Comparison of ENCODE assay signal across 19 mouse cellular contexts in the genomic region with DNA sequence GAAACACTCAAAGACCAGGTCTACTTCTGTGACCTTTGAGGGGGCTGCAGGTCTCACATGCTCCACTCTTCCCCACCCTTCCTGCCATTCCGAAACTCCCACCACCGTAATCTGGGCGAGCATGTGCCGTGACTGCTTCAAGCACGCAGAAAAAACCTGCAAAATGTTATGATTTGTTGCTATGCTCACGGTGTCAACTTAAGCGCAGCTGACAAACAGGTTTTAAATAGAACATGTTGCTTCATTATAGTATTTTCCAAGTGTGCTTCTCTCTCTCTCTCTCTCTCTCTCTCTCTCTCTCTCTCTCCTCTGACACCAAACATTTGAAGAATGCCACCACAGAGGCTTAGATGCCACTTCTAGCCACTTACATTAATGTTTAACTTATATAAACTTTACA.
A peak's percentile ranks its signal among the peaks of the same experiment; 100 is the strongest.
DNase-seq lines count a peak whose midpoint lies in the region; ATAC-seq and TF ChIP-seq lines count a peak whose summit lies in the region.
"Had no signal": no experiment of that assay in that cellular context is flagged by ENCODE, and none has a peak within 500 bp of the region (broad histone marks: within the 10 kb centered on the region; RNA-seq: fewer than 3 reads in every experiment).

No protein-coding gene starts in this region.

- no peak overlapping the region for H3K4me3 ChIP-seq in lung, adult 2 months (replicated peaks; ENCODE audit: extremely low read depth, low read depth, low read length)
- H3K4me3 ChIP-seq in heart, embryonic 10.5 days, result no peak overlapping the region
- H3K4me3 ChIP-seq in heart, embryonic 16.5 days (ENCODE audit: low read length), result no peak overlapping the region
- H3K4me3 ChIP-seq: embryonic facial prominence, embryonic 12.5 days; limb, embryonic 10.5 days; midbrain, embryonic 15.5 days; neural tube, embryonic 15.5 days had no signal

- no peak for TF ChIP-seq POLR2A in lung, adult 2 months (IDR thresholded peaks at IDR 0.05; ENCODE audit: borderline replicate concordance, extremely low read depth, low read depth, low read length)

- H3K4me1 ChIP-seq in lung, adult 2 months (ENCODE audit: control insufficient read depth, insufficient read depth, low read length), result peaks cover 4% of the 10 kb centered on the region
- H3K4me1 ChIP-seq in heart, embryonic 10.5 days, result peaks cover 35% of the 10 kb centered on the region
- H3K4me1 ChIP-seq in heart, embryonic 16.5 days (ENCODE audit: control insufficient read depth, insufficient read depth, low read length), result peaks cover 13% of the 10 kb centered on the region
- H3K4me1 ChIP-seq: embryonic facial prominence, embryonic 12.5 days; midbrain, embryonic 15.5 days; neural tube, embryonic 15.5 days had no signal

- no peaks in the 10 kb centered on the region for H3K27me3 ChIP-seq in heart, embryonic 10.5 days (ENCODE audit: insufficient read depth, poor library complexity, severe bottlenecking)
- H3K27me3 ChIP-seq in heart, embryonic 16.5 days (ENCODE audit: control insufficient read depth, insufficient read depth, low read length), result no peaks in the 10 kb centered on the region
- H3K27me3 ChIP-seq: embryonic facial prominence, embryonic 12.5 days; midbrain, embryonic 15.5 days; neural tube, embryonic 15.5 days had no signal

- peak overlapping the region; percentile 32 for H3K9ac ChIP-seq in heart, embryonic 16.5 days (ENCODE audit: low read length)
- H3K9ac ChIP-seq: embryonic facial prominence, embryonic 12.5 days; liver, postnatal 0 days; midbrain, embryonic 15.5 days; neural tube, embryonic 15.5 days had no signal

- H3K27ac ChIP-seq in heart, embryonic 10.5 days, result peak overlapping the region; percentile 67
- peak overlapping the region; percentile 82 for H3K27ac ChIP-seq in heart, embryonic 16.5 days (ENCODE audit: low read length)
- H3K27ac ChIP-seq: embryonic facial prominence, embryonic 12.5 days; limb, embryonic 10.5 days; midbrain, embryonic 15.5 days; neural tube, embryonic 15.5 days had no signal

- WGBS in lung, adult 2 months, result 41% methylated on average over 7 of the region's 7 CpGs
- WGBS in heart, embryonic 10.5 days, result 56% methylated on average over 7 of the region's 7 CpGs
- WGBS in heart, embryonic 16.5 days, result 24% methylated on average over 7 of the region's 7 CpGs

- peak; percentile 13 to 25 for DNase-seq in lung, adult 18-20 months
- DNase-seq in lung, adult 2 months, result no peak
- no peak for DNase-seq in heart, embryonic 10.5 days (ENCODE audit: low spot score)
- DNase-seq in lung, postnatal 36 days, result peak; percentile 8
- no peak for DNase-seq in kidney, adult 11 months
- DNase-seq: adrenal gland, adult 2 months; cerebellum, adult 9-11 months; gastrocnemius, postnatal 14 days; kidney, adult 18-20 months; liver, postnatal 0 days; thymus, postnatal 36 days had no signal

- no peaks in the 10 kb centered on the region for H3K9me3 ChIP-seq in heart, embryonic 10.5 days
- H3K9me3 ChIP-seq in heart, embryonic 16.5 days (replicated peaks; ENCODE audit: control insufficient read depth, low read length), result no peaks in the 10 kb centered on the region; the same call in 1 of the 2 replicates
- H3K9me3 ChIP-seq: embryonic facial prominence, embryonic 12.5 days; limb, embryonic 10.5 days; midbrain, embryonic 15.5 days; neural tube, embryonic 15.5 days had no signal

- TF ChIP-seq CTCF in lung, adult 2 months (IDR thresholded peaks at IDR 0.05; ENCODE audit: insufficient read depth, low read length), result no peak

- no peaks in the 10 kb centered on the region for H3K36me3 ChIP-seq in heart, embryonic 10.5 days
- no peaks in the 10 kb centered on the region for H3K36me3 ChIP-seq in heart, embryonic 16.5 days (ENCODE audit: control insufficient read depth, insufficient read depth)
- H3K36me3 ChIP-seq: embryonic facial prominence, embryonic 12.5 days; limb, embryonic 10.5 days; midbrain, embryonic 15.5 days; neural tube, embryonic 15.5 days had no signal

- peak overlapping the region; percentile 38 for H3K4me2 ChIP-seq in heart, embryonic 16.5 days (ENCODE audit: low read depth, low read length)
- H3K4me2 ChIP-seq: embryonic facial prominence, embryonic 12.5 days; midbrain, embryonic 15.5 days; neural tube, embryonic 15.5 days had no signal

- ATAC-seq in heart, embryonic 16.5 days (replicated peaks; ENCODE audit: extremely low read depth, insufficient read depth, low FRiP score), result peak; percentile 76
- no peak for ATAC-seq in erythroblast, adult 5-6 weeks (replicated peaks; ENCODE audit: low FRiP score, poor library complexity, severe bottlenecking)
- ATAC-seq: forebrain, embryonic 16.5 days; hindbrain, embryonic 16.5 days; liver, postnatal 0 days; midbrain, embryonic 15.5 days had no signal

Comparison
In these comparisons a context has a peak if more than half of its experiments do, and no peak if none do; other contexts are left out.
1. DNase-seq: peak in lung, adult 18-20 months (2 of 2) and lung, postnatal 36 days (single experiment); none in lung, adult 2 months (single experiment), heart, embryonic 10.5 days (single experiment) and kidney, adult 11 months (single experiment).